Mouse (Mus musculus): ENCODE measurements around the gene Cxcl15. TPM values are rescaled to one million over a fixed set of nuclear protein-coding genes. Genes with fewer than 3 reads are reported as not detected.
"Not testable (repeated sequence)": the region's sequence is repeated elsewhere in the genome, so short reads cannot be mapped to it uniquely, and the experiment has no call there.

The Cxcl15 gene
- polyA plus RNA-seq, 1 experiment from 2014 or later, result not detected

DNA sequence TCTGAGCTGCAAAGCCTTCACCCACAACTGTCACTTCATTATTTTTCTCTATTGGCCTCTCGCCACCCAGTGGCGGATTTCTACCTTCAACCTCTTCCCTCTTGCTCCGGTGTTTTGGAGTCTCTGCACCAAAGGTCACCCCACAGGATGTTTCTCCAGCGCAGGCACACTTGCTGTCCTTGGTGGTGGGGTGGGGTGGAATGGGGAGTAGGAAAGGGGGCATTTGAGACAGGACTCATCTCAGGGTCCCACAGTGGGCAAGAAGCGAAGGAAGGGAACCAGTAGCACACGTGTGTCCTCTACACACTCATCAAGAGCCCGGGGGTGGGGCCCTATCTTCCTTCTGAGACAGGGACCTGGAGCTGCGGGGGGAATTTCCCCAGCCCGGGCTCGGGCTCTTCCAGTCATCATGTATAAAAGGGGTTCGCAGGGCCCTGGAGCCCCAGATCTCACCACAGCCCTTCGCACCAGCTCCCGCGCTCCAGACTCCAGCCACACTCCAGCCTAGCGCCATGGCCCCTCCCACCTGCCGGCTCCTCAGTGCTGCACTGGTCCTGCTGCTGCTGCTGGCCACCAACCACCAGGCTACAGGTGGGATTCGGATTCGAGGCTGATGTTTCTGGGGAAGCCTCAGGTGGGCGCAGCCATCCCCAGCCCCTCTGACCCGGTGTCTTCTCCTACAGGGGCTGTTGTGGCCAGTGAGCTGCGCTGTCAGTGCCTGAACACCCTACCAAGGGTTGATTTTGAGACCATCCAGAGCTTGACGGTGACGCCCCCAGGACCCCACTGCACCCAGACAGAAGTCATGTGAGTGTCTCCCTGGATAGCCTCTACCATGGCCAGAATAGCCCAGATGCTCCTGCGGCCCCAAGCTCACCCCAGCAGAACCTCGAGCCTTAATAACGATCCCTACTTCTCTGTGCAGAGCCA is 8.4 kb upstream of the Cxcl15 start, which contains the start of gene Cxcl3:
Cxcl3 (plus strand) TSS at position 445 of the 930 bp plus-strand sequence.
- Histone ChIP-seq H3K9ac (replicated peaks; ENCODE audit: low read length) (peak within 1 kb of the TSS; percentile 30; the same call in 1 of the 2 replicates), H3K27me3 (ENCODE audit: control insufficient read depth, insufficient read depth, low read length) (no peaks in the 10 kb centered on the region), H3K4me2 (ENCODE audit: low read length) (peak within 1 kb of the TSS; percentile 65), H3K4me1 (ENCODE audit: control insufficient read depth, insufficient read depth, low read length) (no peaks in the 10 kb centered on the region), H3K36me3 (ENCODE audit: control insufficient read depth, insufficient read depth, low read length) (no peaks in the 10 kb centered on the region), H3K27ac (replicated peaks; ENCODE audit: low read depth, low read length) (no peak within 1 kb of the TSS), H3K9me3 (ENCODE audit: control insufficient read depth, low read length) (no peaks in the 10 kb centered on the region), H3K4me3 (replicated peaks; ENCODE audit: low read depth, low read length) (peak within 1 kb of the TSS; percentile 33)
- 17% methylated on average over 26 of the region's 26 CpGs for WGBS
- DNase-seq, result peak; percentile 73
- ATAC-seq (ENCODE audit: low FRiP score, low TSS enrichment), result peak; percentile 65

DNA sequence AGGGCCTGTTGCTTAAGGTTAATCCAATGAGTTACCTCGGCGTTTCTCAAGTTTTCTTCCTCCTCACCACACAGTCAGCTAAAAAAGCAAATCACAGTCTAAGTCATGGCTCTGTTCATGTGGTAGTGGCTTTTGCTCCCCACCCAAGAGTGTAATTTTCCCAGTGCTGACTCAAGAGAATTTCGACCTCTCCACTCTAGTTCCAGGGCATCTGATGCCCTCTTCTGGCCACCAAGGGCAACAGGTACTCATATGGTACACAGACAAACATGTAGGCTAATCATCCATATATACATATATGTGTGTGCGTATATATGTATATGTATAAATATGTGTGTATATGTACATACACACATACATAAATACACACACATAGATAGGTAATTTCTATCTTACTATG is 6.2 kb upstream of the Cxcl15 start:
- no peak overlapping the region for H3K4me2 ChIP-seq (ENCODE audit: low read length)
- H3K4me3 ChIP-seq (replicated peaks; ENCODE audit: low read depth, low read length), result no peak overlapping the region
- H3K36me3 ChIP-seq (ENCODE audit: control insufficient read depth, insufficient read depth, low read length), result no peaks in the 10 kb centered on the region
- no peaks in the 10 kb centered on the region for H3K9me3 ChIP-seq (ENCODE audit: control insufficient read depth, low read length)
- ATAC-seq (ENCODE audit: low FRiP score, low TSS enrichment) (no peak), DNase-seq (no peak)
- H3K4me1 ChIP-seq (ENCODE audit: control insufficient read depth, insufficient read depth, low read length), result no peaks in the 10 kb centered on the region
- no peaks in the 10 kb centered on the region for H3K27me3 ChIP-seq (ENCODE audit: control insufficient read depth, insufficient read depth, low read length)
- H3K27ac ChIP-seq (replicated peaks; ENCODE audit: low read depth, low read length), result no peak overlapping the region
- H3K9ac ChIP-seq (replicated peaks; ENCODE audit: low read length), result no peak overlapping the region
- 75% methylated on average over 4 of the region's 4 CpGs for WGBS

DNA sequence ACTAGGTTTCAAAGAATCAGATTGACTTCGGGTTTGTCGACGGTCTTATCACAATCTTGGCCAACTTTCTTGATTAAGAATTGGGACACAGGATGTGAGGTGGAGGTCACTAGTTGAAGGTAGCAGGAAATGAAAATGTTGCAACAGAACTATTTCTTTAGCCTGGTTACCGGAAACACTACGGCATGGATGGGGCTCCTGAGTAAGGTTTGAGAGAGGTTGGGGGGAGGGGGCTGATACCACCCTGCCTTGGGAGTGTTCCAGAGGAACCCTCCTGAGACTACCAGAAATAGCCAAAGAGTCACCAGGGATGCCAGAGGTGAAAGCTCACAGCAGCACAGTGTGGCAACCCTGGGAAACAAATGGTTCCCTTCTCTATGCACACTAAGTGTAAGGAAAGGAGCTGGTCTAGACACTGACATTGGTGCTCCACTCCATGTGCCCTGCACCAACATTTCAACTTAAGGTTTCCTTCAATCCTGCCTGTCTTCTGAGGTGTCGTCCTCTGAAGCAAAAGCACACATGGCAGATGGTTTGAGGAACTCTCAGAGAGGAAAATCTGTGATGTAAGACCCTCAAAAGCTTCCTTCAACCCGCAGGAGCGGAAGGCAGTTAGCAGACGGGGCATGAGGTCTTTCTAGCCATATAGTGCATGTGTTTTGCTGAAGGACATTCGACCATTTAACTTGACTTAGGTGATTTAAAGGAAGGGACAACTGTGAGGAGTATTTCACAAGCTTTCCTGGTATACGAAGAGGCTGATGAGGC is 4.8 kb upstream of the Cxcl15 start:
- no peak overlapping the region for H3K4me2 ChIP-seq (ENCODE audit: low read length)
- H3K9me3 ChIP-seq (ENCODE audit: control insufficient read depth, low read length), result no peaks in the 10 kb centered on the region
- H3K4me3 ChIP-seq (replicated peaks; ENCODE audit: low read depth, low read length), result no peak overlapping the region
- no peaks in the 10 kb centered on the region for H3K36me3 ChIP-seq (ENCODE audit: control insufficient read depth, insufficient read depth, low read length)
- ATAC-seq (ENCODE audit: low FRiP score, low TSS enrichment), result no peak
- H3K9ac ChIP-seq (replicated peaks; ENCODE audit: low read length), result no peak overlapping the region
- no peak for DNase-seq
- H3K27ac ChIP-seq (replicated peaks; ENCODE audit: low read depth, low read length), result no peak overlapping the region
- H3K27me3 ChIP-seq (ENCODE audit: control insufficient read depth, insufficient read depth, low read length), result no peaks in the 10 kb centered on the region
- WGBS, result 91% methylated on average over 11 of the region's 11 CpGs
- H3K4me1 ChIP-seq (ENCODE audit: control insufficient read depth, insufficient read depth, low read length), result no peaks in the 10 kb centered on the region

DNA sequence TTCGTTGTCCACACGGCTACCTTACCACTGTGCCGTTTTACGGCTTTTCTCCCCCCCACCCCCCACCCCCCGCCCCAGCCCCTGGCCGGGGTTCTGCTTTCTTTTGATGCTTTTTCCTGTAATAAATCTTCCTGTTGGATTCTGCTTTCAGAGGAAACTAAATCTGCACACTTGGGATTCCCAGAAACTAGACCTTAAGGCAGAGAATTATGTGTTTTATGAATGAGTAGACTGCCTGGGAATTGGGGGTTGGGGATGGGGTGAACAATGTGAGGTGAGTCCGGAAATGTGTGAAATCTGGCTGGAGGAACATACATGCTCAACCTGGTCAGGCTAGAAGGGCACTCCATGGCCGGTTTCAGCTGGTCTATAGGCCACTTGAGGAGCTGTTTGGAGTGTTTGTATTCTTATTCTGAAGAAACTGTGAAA is 4.2 kb upstream of the Cxcl15 start:
- H3K27me3 ChIP-seq (ENCODE audit: control insufficient read depth, insufficient read depth, low read length), result no peaks in the 10 kb centered on the region
- ATAC-seq (ENCODE audit: low FRiP score, low TSS enrichment), result no peak
- no peak for DNase-seq
- H3K9ac ChIP-seq (replicated peaks; ENCODE audit: low read length), result no peak overlapping the region
- no peak overlapping the region for H3K4me2 ChIP-seq (ENCODE audit: low read length)
- no peaks in the 10 kb centered on the region for H3K4me1 ChIP-seq (ENCODE audit: control insufficient read depth, insufficient read depth, low read length)
- H3K9me3 ChIP-seq (ENCODE audit: control insufficient read depth, low read length), result no peaks in the 10 kb centered on the region
- H3K4me3 ChIP-seq (replicated peaks; ENCODE audit: low read depth, low read length), result no peak overlapping the region
- no peak overlapping the region for H3K27ac ChIP-seq (replicated peaks; ENCODE audit: low read depth, low read length)
- 87% methylated on average over 8 of the region's 8 CpGs for WGBS
- H3K36me3 ChIP-seq (ENCODE audit: control insufficient read depth, insufficient read depth, low read length), result no peaks in the 10 kb centered on the region

DNA sequence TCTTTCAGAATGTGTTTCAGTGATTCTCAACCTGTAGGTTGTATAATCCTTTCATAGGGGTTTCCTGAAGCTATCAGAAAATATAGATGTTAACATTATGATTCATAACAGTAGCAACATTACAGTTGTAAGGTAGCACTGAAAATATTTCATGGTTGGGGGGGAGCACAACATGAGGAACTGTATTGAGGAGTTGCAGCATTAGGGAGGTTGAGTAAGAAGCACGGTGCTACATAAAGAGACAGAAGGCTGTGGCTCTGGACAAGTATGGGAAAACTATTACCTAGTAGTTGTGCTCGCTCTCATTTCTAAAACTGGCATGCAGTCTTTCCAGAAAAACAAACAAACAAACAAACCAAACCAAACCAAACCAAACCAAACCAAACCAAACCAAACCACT is 1.1 kb downstream of the Cxcl15 start:
- H3K9ac ChIP-seq (replicated peaks; ENCODE audit: low read length); H3K4me2 ChIP-seq (ENCODE audit: low read length); DNase-seq; H3K4me1 ChIP-seq (ENCODE audit: control insufficient read depth, insufficient read depth, low read length); H3K36me3 ChIP-seq (ENCODE audit: control insufficient read depth, insufficient read depth, low read length); H3K27ac ChIP-seq (replicated peaks; ENCODE audit: low read depth, low read length); ATAC-seq (ENCODE audit: low FRiP score, low TSS enrichment); H3K4me3 ChIP-seq (replicated peaks; ENCODE audit: low read depth, low read length); H3K9me3 ChIP-seq (ENCODE audit: control insufficient read depth, low read length); H3K27me3 ChIP-seq (ENCODE audit: control insufficient read depth, insufficient read depth, low read length): not testable (repeated sequence)
- WGBS, result 86% methylated on average over 2 of the region's 2 CpGs

DNA sequence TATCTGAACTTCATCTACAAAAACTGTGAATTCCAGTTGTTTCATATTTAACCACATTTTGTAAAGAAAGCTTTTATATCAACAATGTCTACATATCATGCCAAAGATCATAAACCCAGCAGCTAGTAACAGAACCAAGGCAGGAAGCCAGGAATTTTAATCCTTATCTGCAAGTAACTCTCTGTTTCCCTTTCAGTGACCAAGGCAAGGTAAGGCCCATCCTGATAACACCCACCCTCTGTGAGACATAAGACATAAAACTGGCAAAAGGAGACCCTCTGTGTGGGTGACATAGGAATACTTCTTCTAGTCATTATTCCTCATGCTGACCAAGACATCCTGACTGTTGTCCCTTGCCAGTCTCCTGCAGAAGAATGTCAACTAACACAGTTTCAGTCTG is 10.2 kb downstream of the Cxcl15 start:
- DNase-seq (no peak), ATAC-seq (ENCODE audit: low FRiP score, low TSS enrichment) (no peak)
- no peak overlapping the region for H3K9ac ChIP-seq (replicated peaks; ENCODE audit: low read length)
- H3K27me3 ChIP-seq (ENCODE audit: control insufficient read depth, insufficient read depth, low read length), result no peaks in the 10 kb centered on the region
- no peak overlapping the region for H3K4me3 ChIP-seq (replicated peaks; ENCODE audit: low read depth, low read length)
- H3K36me3 ChIP-seq (ENCODE audit: control insufficient read depth, insufficient read depth, low read length), result no peaks in the 10 kb centered on the region
- no peak overlapping the region for H3K4me2 ChIP-seq (ENCODE audit: low read length)
- H3K4me1 ChIP-seq (ENCODE audit: control insufficient read depth, insufficient read depth, low read length), result no peaks in the 10 kb centered on the region
- no peaks in the 10 kb centered on the region for H3K9me3 ChIP-seq (ENCODE audit: control insufficient read depth, low read length)
- no peak overlapping the region for H3K27ac ChIP-seq (replicated peaks; ENCODE audit: low read depth, low read length)

DNA sequence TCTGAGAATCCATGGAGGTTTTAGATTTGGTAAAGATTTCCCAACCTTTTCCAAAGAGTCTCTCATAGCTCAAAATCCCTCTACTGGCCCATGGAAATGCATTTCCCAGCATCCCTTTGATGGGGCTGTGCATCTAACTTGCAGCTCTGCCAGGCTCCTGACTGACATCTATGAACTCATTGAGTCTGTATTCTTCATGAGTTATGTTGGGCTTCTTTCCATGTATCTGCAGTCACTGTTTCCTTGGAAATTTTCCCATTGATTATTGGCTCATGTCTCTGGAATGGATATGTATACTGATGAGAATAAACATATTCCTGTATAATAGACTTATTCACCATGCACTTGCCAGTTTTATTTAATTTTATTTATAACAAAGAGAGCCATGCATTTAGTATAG is 11.7 kb downstream of the Cxcl15 start:
- Histone ChIP-seq H3K27me3 (ENCODE audit: control insufficient read depth, insufficient read depth, low read length) (no peaks in the 10 kb centered on the region), H3K4me1 (ENCODE audit: control insufficient read depth, insufficient read depth, low read length) (no peaks in the 10 kb centered on the region), H3K36me3 (ENCODE audit: control insufficient read depth, insufficient read depth, low read length) (no peaks in the 10 kb centered on the region), H3K4me2 (ENCODE audit: low read length) (no peak overlapping the region), H3K9ac (replicated peaks; ENCODE audit: low read length) (no peak overlapping the region), H3K27ac (replicated peaks; ENCODE audit: low read depth, low read length) (no peak overlapping the region), H3K4me3 (replicated peaks; ENCODE audit: low read depth, low read length) (no peak overlapping the region), H3K9me3 (ENCODE audit: control insufficient read depth, low read length) (no peaks in the 10 kb centered on the region)
- ATAC-seq (ENCODE audit: low FRiP score, low TSS enrichment) (no peak), DNase-seq (no peak)

DNA sequence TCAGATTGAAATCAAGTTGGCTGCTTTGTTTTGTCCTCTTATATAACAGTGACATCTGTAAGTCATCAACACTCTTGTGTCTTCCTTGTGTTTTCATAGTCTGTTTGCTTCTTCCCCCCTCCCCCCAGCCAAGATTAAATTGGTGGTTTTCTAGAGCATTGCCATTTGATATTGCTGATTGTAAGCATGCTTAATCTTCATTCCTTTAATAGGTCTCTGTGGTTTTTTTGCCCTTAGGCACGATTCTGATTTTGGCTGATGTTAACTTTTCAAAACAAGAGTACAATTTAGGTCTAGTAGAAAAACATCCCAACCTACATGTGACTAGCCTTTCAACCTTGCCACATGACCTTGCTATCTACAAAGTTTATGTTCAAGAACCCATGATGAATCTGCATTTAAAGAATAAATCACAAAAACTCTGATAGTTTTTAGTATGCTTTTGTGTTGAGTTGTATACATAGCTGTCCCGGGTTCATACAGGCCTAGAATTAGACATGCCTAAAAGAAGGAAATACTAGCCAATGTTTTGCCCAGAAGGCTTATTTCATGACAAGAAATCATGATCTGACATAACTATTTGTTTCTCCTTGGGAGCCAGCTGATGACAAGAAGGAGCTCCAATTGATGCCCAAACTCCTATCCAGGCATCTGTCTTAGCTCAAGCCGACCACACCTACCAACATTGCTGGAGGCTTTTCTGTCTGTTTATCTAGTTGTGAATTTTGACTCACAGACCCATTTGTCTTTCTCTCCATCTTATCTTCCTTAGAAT is 13.0 kb downstream of the Cxcl15 start:
- Histone ChIP-seq H3K27me3 (ENCODE audit: control insufficient read depth, insufficient read depth, low read length) (no peaks in the 10 kb centered on the region), H3K9me3 (ENCODE audit: control insufficient read depth, low read length) (no peaks in the 10 kb centered on the region), H3K27ac (replicated peaks; ENCODE audit: low read depth, low read length) (no peak overlapping the region), H3K36me3 (ENCODE audit: control insufficient read depth, insufficient read depth, low read length) (no peaks in the 10 kb centered on the region), H3K4me3 (replicated peaks; ENCODE audit: low read depth, low read length) (no peak overlapping the region), H3K9ac (replicated peaks; ENCODE audit: low read length) (no peak overlapping the region), H3K4me1 (ENCODE audit: control insufficient read depth, insufficient read depth, low read length) (no peaks in the 10 kb centered on the region), H3K4me2 (ENCODE audit: low read length) (no peak overlapping the region)
- DNase-seq, result no peak
- 88% methylated on average over 3 of the region's 3 CpGs for WGBS
- ATAC-seq (ENCODE audit: low FRiP score, low TSS enrichment), result no peak

Measured in midbrain, embryonic 14.5 days (tissue).